Mouse (Mus musculus) lung, postnatal 0 days (tissue): ENCODE measurements around the gene Mylk. TPM values are rescaled to one million over a fixed set of nuclear protein-coding genes. Genes with fewer than 3 reads are reported as not detected.

Source experiments
- ATAC-seq: fragments of 200-750 bp; cut with Nextera tagmentation; 2 replicates; pipeline ENCODE4 v1.8.0; 2017; ENCODE audit warnings: moderate library complexity
- DNase-seq: peaks from one replicate; pipeline ENCODE4 v3.0.0-alpha.2; 2016; ENCODE audit warnings: low spot score
- H3K27ac ChIP-seq: fragments of 300-500 bp; sonication (generic); 2 replicates; pipeline ENCODE4 v1.5.1; 2014; ENCODE audit warnings: antibody characterized with exemption, mild to moderate bottlenecking, low read length, mixed read lengths
- H3K27me3 ChIP-seq: fragments of 300-500 bp; sonication (generic); replicated peaks from 2 replicates; pipeline ENCODE4 v1.6.1; 2014; ENCODE audit warnings: low read length, mixed read lengths; ENCODE audit not compliant: insufficient read depth
- H3K36me3 ChIP-seq: fragments of 300-500 bp; sonication (generic); 2 replicates; pipeline ENCODE4 v1.6.1; 2014; ENCODE audit warnings: low read length, mixed read lengths; ENCODE audit not compliant: insufficient read depth
- H3K4me1 ChIP-seq: fragments of 300-500 bp; sonication (generic); 2 replicates; pipeline ENCODE4 v1.6.1; 2014; ENCODE audit warnings: antibody characterized with exemption, low read depth, low read length, mixed read lengths; ENCODE audit not compliant: insufficient read depth
- H3K4me2 ChIP-seq: fragments of 300-500 bp; sonication (generic); replicated peaks from 2 replicates; pipeline ENCODE4 v1.6.1; 2014; ENCODE audit warnings: low read depth, mild to moderate bottlenecking, low read length, moderate library complexity, mixed read lengths
- H3K4me3 ChIP-seq: fragments of 300-500 bp; sonication (generic); 2 replicates; pipeline ENCODE4 v1.5.1; 2014; ENCODE audit warnings: low read depth, low read length
- H3K9ac ChIP-seq: fragments of 300-500 bp; sonication (generic); replicated peaks from 2 replicates; pipeline ENCODE4 v1.6.1; 2014; ENCODE audit warnings: low read depth, mild to moderate bottlenecking
- H3K9me3 ChIP-seq: fragments of 300-500 bp; sonication (generic); 2 replicates; pipeline ENCODE4 v1.6.1; 2016; ENCODE audit warnings: low read length, mixed read lengths
- CTCF ChIP-seq: IDR thresholded peaks from 2 replicates; pipeline ENCODE4 v1.5.1; 2016; ENCODE audit warnings: antibody characterized with exemption, mild to moderate bottlenecking
- EP300 ChIP-seq: IDR thresholded peaks from 2 replicates; pipeline ENCODE4 v1.6.1; 2016; ENCODE audit warnings: antibody characterized with exemption, mild to moderate bottlenecking, control low read depth
- WGBS: fragments of 180-500 bp; shearing (Covaris S2); extraction: QIAGEN DNeasy Blood & Tissue Kit; methylation state at CpG from one replicate; pipeline ENCODE4 v1.1.7; 2014; 5-methylcytosine and 5-hydroxymethylcytosine counted together
- polyA plus RNA-seq: library from polyadenylated mRNA; unstranded; fragments of >200 nt; fragmentation: Nextera tagmentation; extraction: Ambion mirVana; gene quantifications from 2 replicates; pipeline ENCODE4 v1.2.1, GENCODE M21; 2015

Mylk gene
- polyA plus RNA-seq, 1 experiment from 2014 or later = 55.7 TPM

- Histone ChIP-seq H3K4me1 (no peaks in the 10 kb centered on the region), H3K36me3 (peaks cover 18% of the 10 kb centered on the region), H3K27ac (no peak overlapping the region), H3K9me3 (no peaks in the 10 kb centered on the region), H3K27me3 (no peaks in the 10 kb centered on the region), H3K4me3 (no peak overlapping the region), H3K4me2 (no peak overlapping the region), H3K9ac (no peak overlapping the region)
- TF ChIP-seq CTCF = peak; percentile 59
- TF ChIP-seq EP300 = no peak
- 30% methylated on average over 2 of the region's 2 CpGs for WGBS
- DNase-seq = peak; percentile 40
- ATAC-seq = no peak
Measured at GRCm38 (mm10) chr16:34975544-34975943, 230.5 kb downstream of the Mylk start.

- Histone ChIP-seq H3K27ac (no peak overlapping the region), H3K9ac (no peak overlapping the region), H3K9me3 (no peaks in the 10 kb centered on the region), H3K4me3 (no peak overlapping the region), H3K4me1 (no peaks in the 10 kb centered on the region), H3K27me3 (no peaks in the 10 kb centered on the region), H3K36me3 (peaks cover 18% of the 10 kb centered on the region), H3K4me2 (no peak overlapping the region)
- ATAC-seq (no peak), DNase-seq (peak; percentile 7)
- TF ChIP-seq CTCF (peak; percentile 77), EP300 (no peak)
- 74% methylated on average over 13 of the region's 13 CpGs for WGBS
Measured at GRCm38 (mm10) chr16:34976630-34977029, 231.6 kb downstream of the Mylk start.

- DNase-seq = no peak
- 91% methylated on average over 7 of the region's 7 CpGs for WGBS
- TF ChIP-seq EP300 (no peak), CTCF (no peak; the same call in 1 of the 2 replicates)
- Histone ChIP-seq H3K27me3 (no peaks in the 10 kb centered on the region), H3K9ac (no peak overlapping the region), H3K27ac (no peak overlapping the region), H3K4me2 (no peak overlapping the region), H3K36me3 (peaks cover 17% of the 10 kb centered on the region), H3K4me3 (no peak overlapping the region), H3K9me3 (no peaks in the 10 kb centered on the region), H3K4me1 (no peaks in the 10 kb centered on the region)
- ATAC-seq = no peak
Measured at GRCm38 (mm10) chr16:34978018-34978417, 233.0 kb downstream of the Mylk start.

GRCm38 (mm10) chr16:34981009-34981408, 236.0 kb downstream of the Mylk start:
- no peak for ATAC-seq
- TF ChIP-seq CTCF = no peak
- TF ChIP-seq EP300 = no peak
- H3K9me3 ChIP-seq = no peaks in the 10 kb centered on the region
- H3K4me1 ChIP-seq = no peaks in the 10 kb centered on the region
- H3K4me2 ChIP-seq = no peak overlapping the region
- no peak overlapping the region for H3K9ac ChIP-seq
- 68% methylated on average over 7 of the region's 7 CpGs for WGBS
- DNase-seq = no peak
- H3K4me3 ChIP-seq = no peak overlapping the region
- no peak overlapping the region for H3K27ac ChIP-seq
- H3K36me3 ChIP-seq = peaks cover 13% of the 10 kb centered on the region
- H3K27me3 ChIP-seq = no peaks in the 10 kb centered on the region

- WGBS = 41% methylated on average over 11 of the region's 11 CpGs
- DNase-seq (peak; percentile 7), ATAC-seq (peak; percentile 42)
- H3K9ac ChIP-seq = no peak overlapping the region
- H3K4me2 ChIP-seq = no peak overlapping the region
- no peak overlapping the region for H3K27ac ChIP-seq
- no peaks in the 10 kb centered on the region for H3K27me3 ChIP-seq
- TF ChIP-seq CTCF (no peak), EP300 (no peak)
- no peaks in the 10 kb centered on the region for H3K4me1 ChIP-seq
- H3K36me3 ChIP-seq = peaks cover 25% of the 10 kb centered on the region; the same call in 1 of the 2 replicates
- H3K4me3 ChIP-seq = no peak overlapping the region
- no peaks in the 10 kb centered on the region for H3K9me3 ChIP-seq
Measured at GRCm38 (mm10) chr16:34984203-34985030, 239.4 kb downstream of the Mylk start.

- Histone ChIP-seq H3K9me3 (no peaks in the 10 kb centered on the region), H3K4me1 (no peaks in the 10 kb centered on the region), H3K27ac (no peak overlapping the region), H3K27me3 (no peaks in the 10 kb centered on the region), H3K4me3 (no peak overlapping the region), H3K4me2 (no peak overlapping the region), H3K9ac (no peak overlapping the region), H3K36me3 (peaks cover 25% of the 10 kb centered on the region; the same call in 1 of the 2 replicates)
- ATAC-seq = no peak
- no peak for DNase-seq
- TF ChIP-seq CTCF (no peak), EP300 (no peak)
- 60% methylated on average over 2 of the region's 2 CpGs for WGBS
Measured at GRCm38 (mm10) chr16:34985031-34985346, 240.0 kb downstream of the Mylk start.
